Mouse (Mus musculus): ENCODE measurements at regions not wholly inside any gene's neighbourhood (a gene's known extent, or its start where the extent isn't known, plus 50 kb on each side); places are given as distances from the start of the nearest gene placed in this dataset.
A peak's percentile ranks its signal among the peaks of the same experiment; 100 is the strongest.

- DNase-seq (ENCODE audit: low spot score in 2 of 2), result no peak
Observed at GRCm38 (mm10) chr17:93260366-93261205, 61.8 kb downstream of the Adcyap1 start.

- DNase-seq (ENCODE audit: low spot score in 2 of 2), result no peak
Observed at GRCm38 (mm10) chr17:93261206-93261504, 62.3 kb downstream of the Adcyap1 start.

GRCm38 (mm10) chr17:93306121-93306520 is 107.3 kb downstream of the Adcyap1 start:
- DNase-seq (ENCODE audit: low spot score in 2 of 2), result peak in 1 of 2 experiments; percentile 17

- no peak for DNase-seq (ENCODE audit: low spot score in 2 of 2)
Observed at GRCm38 (mm10) chr17:93312139-93312538, 113.3 kb downstream of the Adcyap1 start.

GRCm38 (mm10) chr17:93312640-93313309 is 114.0 kb downstream of the Adcyap1 start:
- no peak for DNase-seq (ENCODE audit: low spot score in 2 of 2)

- no peak for DNase-seq (ENCODE audit: low spot score in 2 of 2)
Observed at GRCm38 (mm10) chr17:93313310-93313688, 114.5 kb downstream of the Adcyap1 start.

- no peak for DNase-seq (ENCODE audit: low spot score in 2 of 2)
Observed at GRCm38 (mm10) chr17:93314144-93314543, 115.3 kb downstream of the Adcyap1 start.

GRCm38 (mm10) chr17:93321482-93321881 is 122.7 kb downstream of the Adcyap1 start:
- no peak for DNase-seq (ENCODE audit: low spot score in 2 of 2)

GRCm38 (mm10) chr17:93337576-93337975 is 138.8 kb downstream of the Adcyap1 start:
- DNase-seq (ENCODE audit: low spot score in 2 of 2), result no peak

- DNase-seq (ENCODE audit: low spot score in 2 of 2), result no peak
Observed at GRCm38 (mm10) chr17:93355238-93355637, 156.4 kb downstream of the Adcyap1 start.

- no peak for DNase-seq (ENCODE audit: low spot score in 2 of 2)
Observed at GRCm38 (mm10) chr17:93362926-93363325, 164.1 kb downstream of the Adcyap1 start.

- DNase-seq (ENCODE audit: low spot score in 2 of 2), result no peak
Observed at GRCm38 (mm10) chr17:93377453-93378091, 178.8 kb downstream of the Adcyap1 start.

- peak in 1 of 2 experiments; percentile 35 for DNase-seq (ENCODE audit: low spot score in 2 of 2)
Observed at GRCm38 (mm10) chr17:93379789-93380398, 181.1 kb downstream of the Adcyap1 start.

- DNase-seq (ENCODE audit: low spot score in 2 of 2), result no peak
Observed at GRCm38 (mm10) chr17:93390256-93390655, 191.4 kb downstream of the Adcyap1 start.

GRCm38 (mm10) chr17:93409329-93409728 is 210.5 kb downstream of the Adcyap1 start:
- no peak for DNase-seq (ENCODE audit: low spot score in 2 of 2)
